Mouse (Mus musculus) embryo, embryonic 9.5 days (tissue): Measurements from ENCODE around the gene Uhrf2.

Experiments
- DNase-seq: peaks from one replicate; pipeline ENCODE4 v3.0.0-alpha.2; 2017; ENCODE audit errors: extremely low spot score

Uhrf2 gene

GRCm38 (mm10) chr19:30124999-30125669 lies 94.8 kb downstream of the Uhrf2 start:
- DNase-seq = no peak

GRCm38 (mm10) chr19:30125670-30126059 lies 95.4 kb downstream of the Uhrf2 start:
- no peak for DNase-seq

- DNase-seq = no peak
Measured at GRCm38 (mm10) chr19:30128177-30128576, 97.9 kb downstream of the Uhrf2 start.

- no peak for DNase-seq
Measured at GRCm38 (mm10) chr19:30136308-30136707, 106.0 kb downstream of the Uhrf2 start.
